Mouse (Mus musculus) kidney, embryonic 14.5 days (tissue): ENCODE results near the gene Shisa8. TPM values are rescaled to one million over a fixed set of nuclear protein-coding genes. Genes with fewer than 3 reads are reported as not detected.
A peak's percentile ranks its signal among the peaks of the same experiment; 100 is the strongest.
"Not testable (repeated sequence)": the region's sequence is repeated elsewhere in the genome, so short reads cannot be mapped to it uniquely, and the experiment has no call there.

ENCODE experiments used
- ATAC-seq: fragments of 200-750 bp; cut with Nextera tagmentation; 2 replicates; pipeline ENCODE4 v1.8.0; 2017; ENCODE audit warnings: moderate number of reproducible peaks, mild to moderate bottlenecking, moderate TSS enrichment, moderate library complexity; ENCODE audit not compliant: low FRiP score, low TSS enrichment
- H3K27ac ChIP-seq: fragments of 300-500 bp; sonication (generic); 2 replicates; pipeline ENCODE4 v1.5.1; 2014; ENCODE audit warnings: low read depth, mild to moderate bottlenecking, low read length, moderate library complexity, mixed read lengths
- H3K27me3 ChIP-seq: fragments of 300-500 bp; sonication (generic); 2 replicates; pipeline ENCODE4 v1.6.1; 2014; ENCODE audit warnings: mild to moderate bottlenecking, low read length; ENCODE audit not compliant: control insufficient read depth, insufficient read depth
- H3K36me3 ChIP-seq: fragments of 300-500 bp; sonication (generic); 2 replicates; pipeline ENCODE4 v1.6.1; 2014; ENCODE audit warnings: low read length, mixed read lengths; ENCODE audit not compliant: control insufficient read depth, insufficient read depth
- H3K4me1 ChIP-seq: fragments of 300-500 bp; sonication (generic); 2 replicates; pipeline ENCODE4 v1.6.1; 2014; ENCODE audit warnings: low read length, mixed read lengths; ENCODE audit not compliant: control insufficient read depth, insufficient read depth
- H3K4me2 ChIP-seq: fragments of 300-500 bp; sonication (generic); replicated peaks from 2 replicates; pipeline ENCODE4 v1.6.1; 2014; ENCODE audit warnings: low read depth, mild to moderate bottlenecking, low read length
- H3K4me3 ChIP-seq: fragments of 300-500 bp; sonication (generic); 2 replicates; pipeline ENCODE4 v1.5.1; 2014; ENCODE audit warnings: mild to moderate bottlenecking, low read length
- H3K9ac ChIP-seq: fragments of 300-500 bp; sonication (generic); 2 replicates; pipeline ENCODE4 v1.6.1; 2014; ENCODE audit warnings: low read depth, mild to moderate bottlenecking, low read length, moderate library complexity
- H3K9me3 ChIP-seq: fragments of 300-500 bp; sonication (generic); 2 replicates; pipeline ENCODE4 v1.6.1; 2016; ENCODE audit warnings: low read length; ENCODE audit not compliant: control insufficient read depth
- WGBS: fragments of 180-500 bp; shearing (Covaris S2); extraction: QIAGEN DNeasy Blood & Tissue Kit; methylation state at CpG from one replicate; pipeline ENCODE4 v1.1.7; 2014; 5-methylcytosine and 5-hydroxymethylcytosine counted together
- polyA plus RNA-seq: library from polyadenylated mRNA; unstranded; fragments of >200 nt; fragmentation: Nextera tagmentation; extraction: Ambion mirVana; gene quantifications from 2 replicates; pipeline ENCODE4 v1.2.1, GENCODE M21; 2014

Shisa8 gene
- polyA plus RNA-seq: 0.80 and 1.1 TPM in 2 replicates

- no peak within 1 kb of the TSS for H3K27ac ChIP-seq
- H3K9me3 ChIP-seq: no peaks in the 10 kb centered on the region
- H3K4me3 ChIP-seq: peak within 1 kb of the TSS; percentile 41
- WGBS: under 1% methylated on average over 24 of the region's 34 CpGs
- peak within 1 kb of the TSS; percentile 76 for H3K4me2 ChIP-seq
- peaks cover 16% of the 10 kb centered on the region for H3K4me1 ChIP-seq
- ATAC-seq: no peak; the same call in 1 of the 2 replicates
- no peaks in the 10 kb centered on the region for H3K36me3 ChIP-seq
- peaks cover 87% of the 10 kb centered on the region for H3K27me3 ChIP-seq
- peak within 1 kb of the TSS; percentile 34 for H3K9ac ChIP-seq
These were observed at the start of gene Shisa8 for GRCm38 (mm10) chr15:82212752-82213063. Gene Shisa8 (minus strand): TSS chr15:82212815.

- Histone ChIP-seq H3K4me1 (no peaks in the 10 kb centered on the region), H3K36me3 (no peaks in the 10 kb centered on the region), H3K4me2 (no peak overlapping the region), H3K9me3 (no peaks in the 10 kb centered on the region), H3K27ac (no peak overlapping the region), H3K4me3 (no peak overlapping the region), H3K9ac (no peak overlapping the region), H3K27me3 (no peaks in the 10 kb centered on the region)
- ATAC-seq: no peak
- WGBS: 16% methylated on average over 16 of the region's 16 CpGs
These were observed 46.9 kb upstream of the Shisa8 start for GRCm38 (mm10) chr15:82259510-82259909.

DNA sequence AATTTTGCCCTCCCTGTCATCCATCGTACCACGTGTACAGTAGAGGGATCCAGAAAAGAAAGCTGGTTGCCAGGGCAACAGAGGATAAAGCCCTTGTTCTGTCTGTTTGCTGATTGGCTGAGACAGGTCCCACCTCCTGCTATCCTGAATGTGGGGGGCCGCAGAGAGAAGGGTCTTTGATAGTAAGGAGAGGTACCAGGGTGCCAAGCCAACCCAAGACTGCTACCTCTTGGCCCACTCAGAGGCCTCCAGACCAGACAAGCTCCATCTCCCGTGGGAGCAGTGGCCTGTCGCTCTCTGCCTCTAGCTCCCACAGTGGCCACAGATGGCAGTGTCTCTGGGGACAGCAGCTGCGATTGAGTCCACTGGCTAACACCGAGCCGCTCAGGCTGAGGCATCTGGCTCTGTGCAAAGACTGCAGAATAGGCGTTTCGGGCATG is 43.3 kb upstream of the Shisa8 start:
- no peak overlapping the region for H3K4me2 ChIP-seq
- H3K36me3 ChIP-seq: no peaks in the 10 kb centered on the region
- no peaks in the 10 kb centered on the region for H3K27me3 ChIP-seq
- ATAC-seq: 0 out of 2 replicates have a peak, but pooled peaks have one; percentile 7
- WGBS: 28% methylated on average over 10 of the region's 10 CpGs
- H3K9ac ChIP-seq: no peak overlapping the region
- H3K9me3 ChIP-seq: no peaks in the 10 kb centered on the region; the same call in 1 of the 2 replicates
- H3K4me3 ChIP-seq: no peak overlapping the region
- no peak overlapping the region for H3K27ac ChIP-seq
- H3K4me1 ChIP-seq: no peaks in the 10 kb centered on the region

- ATAC-seq: no peak
- Histone ChIP-seq H3K4me2 (no peak overlapping the region), H3K27ac (no peak overlapping the region), H3K36me3 (no peaks in the 10 kb centered on the region), H3K27me3 (no peaks in the 10 kb centered on the region), H3K4me1 (no peaks in the 10 kb centered on the region), H3K9ac (no peak overlapping the region), H3K4me3 (no peak overlapping the region), H3K9me3 (no peaks in the 10 kb centered on the region; the same call in 1 of the 2 replicates)
- WGBS: 55% methylated on average over 4 of the region's 4 CpGs
These were observed 42.6 kb upstream of the Shisa8 start for GRCm38 (mm10) chr15:82255248-82255647.

- Histone ChIP-seq H3K4me2 (no peak within 1 kb of the TSS), H3K9ac (no peak within 1 kb of the TSS), H3K9me3 (no peaks in the 10 kb centered on the region; the same call in 1 of the 2 replicates), H3K4me3 (no peak within 1 kb of the TSS), H3K36me3 (no peaks in the 10 kb centered on the region), H3K27ac (no peak within 1 kb of the TSS), H3K27me3 (no peaks in the 10 kb centered on the region), H3K4me1 (no peaks in the 10 kb centered on the region)
- 94% methylated on average over 6 of the region's 6 CpGs for WGBS
- ATAC-seq: no peak
These were observed 39.5 kb upstream of the Shisa8 start, which contains the start of gene 1500009C09Rik for GRCm38 (mm10) chr15:82252097-82252496. Gene 1500009C09Rik (plus strand): TSS chr15:82252397.

GRCm38 (mm10) chr15:82251579-82251978 is 39.0 kb upstream of the Shisa8 start:
- no peaks in the 10 kb centered on the region for H3K27me3 ChIP-seq
- no peak overlapping the region for H3K4me3 ChIP-seq
- no peaks in the 10 kb centered on the region; the same call in 1 of the 2 replicates for H3K9me3 ChIP-seq
- no peak for ATAC-seq
- H3K4me1 ChIP-seq: no peaks in the 10 kb centered on the region
- no peak overlapping the region for H3K9ac ChIP-seq
- H3K4me2 ChIP-seq: no peak overlapping the region
- no peak overlapping the region for H3K27ac ChIP-seq
- WGBS: 96% methylated on average over 3 of the region's 3 CpGs
- H3K36me3 ChIP-seq: no peaks in the 10 kb centered on the region

DNA sequence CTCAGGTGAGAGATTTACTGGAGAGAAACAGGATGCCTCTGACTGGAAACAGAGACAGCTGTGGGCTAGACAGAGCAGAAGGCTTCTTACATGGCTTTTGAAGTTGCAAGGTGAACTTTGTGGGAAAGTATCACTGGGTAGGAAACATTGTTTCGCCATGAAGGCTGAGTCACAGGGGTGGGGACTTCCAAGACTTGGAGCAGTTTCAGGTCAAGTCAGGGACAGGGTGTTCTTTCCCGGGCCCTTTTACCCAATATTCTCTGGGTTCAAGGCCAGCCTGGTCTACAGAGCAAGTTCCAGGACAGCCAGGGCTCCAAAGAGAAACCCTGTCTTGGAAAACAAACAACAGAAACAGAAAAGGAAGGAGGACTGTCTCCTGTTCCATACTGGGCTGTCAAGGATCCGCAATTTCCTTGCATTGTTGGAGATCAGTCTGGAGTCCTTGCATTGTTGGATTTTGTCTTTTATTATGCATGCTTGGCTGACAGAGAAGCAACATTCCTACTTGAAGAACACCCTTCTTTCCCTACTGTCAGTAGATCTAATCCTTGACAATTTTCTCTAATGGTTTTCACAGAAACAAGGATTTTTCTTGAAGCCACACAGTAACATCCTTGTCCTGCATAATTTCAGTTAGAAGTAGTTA is 34.6 kb upstream of the Shisa8 start:
- Histone ChIP-seq H3K27me3 (no peaks in the 10 kb centered on the region), H3K4me3 (no peak overlapping the region), H3K9ac (no peak overlapping the region), H3K9me3 (no peaks in the 10 kb centered on the region; the same call in 1 of the 2 replicates), H3K4me2 (no peak overlapping the region), H3K27ac (no peak overlapping the region), H3K4me1 (peaks cover 10% of the 10 kb centered on the region; the same call in 1 of the 2 replicates), H3K36me3 (no peaks in the 10 kb centered on the region)
- 77% methylated on average over 3 of the region's 3 CpGs for WGBS
- no peak for ATAC-seq

DNA sequence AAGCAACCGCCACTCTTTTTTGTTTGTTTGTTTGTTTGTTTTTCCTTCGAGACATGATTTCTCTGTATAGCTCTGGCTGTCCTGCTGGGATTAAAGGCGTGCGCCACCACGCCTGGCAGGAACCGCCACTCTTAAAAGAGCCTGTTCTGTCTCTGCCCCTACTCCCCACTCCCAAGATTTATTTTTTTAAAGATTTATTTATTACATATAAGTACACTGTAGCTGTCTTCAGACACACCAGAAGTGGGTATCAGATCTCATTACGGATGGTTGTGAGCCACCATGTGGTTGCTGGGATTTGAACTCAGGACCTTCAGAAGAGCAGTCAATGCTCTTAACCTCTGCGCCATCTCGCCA is 32.2 kb upstream of the Shisa8 start:
- H3K27ac ChIP-seq: peak overlapping the region; percentile 53; the same call in 1 of the 2 replicates
- 23% methylated on average over 9 of the region's 9 CpGs for WGBS

GRCm38 (mm10) chr15:82244115-82244804 is 31.6 kb upstream of the Shisa8 start, which contains the start of gene Cenpm:
Gene Cenpm (minus strand): TSS chr15:82244748.
- H3K27me3 ChIP-seq: no peaks in the 10 kb centered on the region
- WGBS: under 1% methylated on average over 64 of the region's 65 CpGs
- no peaks in the 10 kb centered on the region for H3K9me3 ChIP-seq
- peak within 1 kb of the TSS; percentile 58 for H3K4me3 ChIP-seq
- H3K4me1 ChIP-seq: peaks cover 13% of the 10 kb centered on the region; the same call in 1 of the 2 replicates
- H3K27ac ChIP-seq: peak within 1 kb of the TSS; percentile 53; the same call in 1 of the 2 replicates
- ATAC-seq: peak; percentile 97
- no peaks in the 10 kb centered on the region for H3K36me3 ChIP-seq
- H3K4me2 ChIP-seq: peak within 1 kb of the TSS; percentile 94
- peak within 1 kb of the TSS; percentile 75 for H3K9ac ChIP-seq

More for the DNA sequence above, 32.2 kb upstream of the Shisa8 start:
- not testable (repeated sequence) for H3K36me3 ChIP-seq, H3K27me3 ChIP-seq, H3K9me3 ChIP-seq
- ATAC-seq: peak; percentile 48
- Histone ChIP-seq H3K4me3 (peak overlapping the region; percentile 58), H3K4me2 (peak overlapping the region; percentile 94), H3K4me1 (peaks cover 13% of the 10 kb centered on the region; the same call in 1 of the 2 replicates), H3K9ac (peak overlapping the region; percentile 75; the same call in 1 of the 2 replicates)
